Mouse (Mus musculus): Measurements from ENCODE around the gene Adck2. TPM values are rescaled to one million over a fixed set of nuclear protein-coding genes. Genes with fewer than 3 reads are reported as not detected.

Gene Adck2
- polyA plus RNA-seq, 1 experiment from 2014 or later: 24.6 TPM

DNA sequence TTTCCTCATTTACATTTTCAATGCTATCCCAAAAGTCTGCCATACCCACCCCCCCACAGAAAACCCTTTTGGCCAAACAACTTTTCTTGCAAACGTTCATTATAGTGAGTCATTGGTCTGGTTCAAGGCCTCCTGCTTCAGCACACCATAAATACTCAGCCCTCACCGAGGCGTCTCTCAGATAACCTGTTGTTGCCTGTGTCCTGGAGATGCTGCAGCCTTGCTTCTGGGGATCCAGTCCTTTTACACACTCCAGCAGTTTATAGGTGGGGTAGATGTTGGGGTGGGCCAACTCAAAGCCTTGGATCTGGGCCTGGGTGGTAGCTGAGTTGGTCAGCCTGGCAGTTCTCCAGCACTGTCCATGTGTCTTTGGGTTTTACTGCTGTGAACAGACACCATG lies 3.2 kb upstream of the Adck2 start:
- DNase-seq (ENCODE audit: low spot score): no peak
- no peak overlapping the region for H3K4me3 ChIP-seq (ENCODE audit: low read depth, low read length)
- WGBS: 53% methylated on average over 3 of the region's 3 CpGs
- H3K27me3 ChIP-seq (replicated peaks; ENCODE audit: insufficient read depth, low read length): no peaks in the 10 kb centered on the region
- H3K9ac ChIP-seq (replicated peaks; ENCODE audit: low read depth): no peak overlapping the region
- TF ChIP-seq CTCF (IDR thresholded peaks at IDR 0.05): no peak
- TF ChIP-seq EP300 (IDR thresholded peaks at IDR 0.05): no peak
- no peak for ATAC-seq
- no peaks in the 10 kb centered on the region for H3K36me3 ChIP-seq (ENCODE audit: insufficient read depth, low read length)
- H3K4me2 ChIP-seq (replicated peaks; ENCODE audit: low read depth, low read length): no peak overlapping the region
- H3K27ac ChIP-seq (ENCODE audit: low read length): no peak overlapping the region
- H3K9me3 ChIP-seq (ENCODE audit: low read length): no peaks in the 10 kb centered on the region
- peaks cover 6% of the 10 kb centered on the region; the same call in 1 of the 2 replicates for H3K4me1 ChIP-seq (ENCODE audit: insufficient read depth, low read depth, low read length)

DNA sequence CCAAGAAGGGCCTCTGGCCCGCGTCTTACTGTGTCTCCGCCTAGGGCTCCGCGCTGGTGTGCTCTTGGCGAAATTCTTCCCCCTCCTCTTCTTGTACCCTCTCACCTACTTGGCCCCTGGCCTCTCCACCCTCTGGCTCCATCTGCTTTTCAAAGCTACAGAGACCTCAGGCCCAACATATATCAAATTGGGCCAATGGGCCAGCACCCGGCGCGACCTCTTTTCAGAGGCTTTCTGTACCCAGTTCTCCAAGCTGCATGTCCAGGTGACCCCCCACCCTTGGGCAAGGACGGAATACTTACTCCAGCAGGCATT lies 839 bp downstream of the Adck2 start:
- DNase-seq (ENCODE audit: low spot score) (no peak), ATAC-seq (peak; percentile 14; the same call in 1 of the 2 replicates)
- no peaks in the 10 kb centered on the region for H3K27me3 ChIP-seq (replicated peaks; ENCODE audit: insufficient read depth, low read length)
- peak overlapping the region; percentile 90 for H3K27ac ChIP-seq (ENCODE audit: low read length)
- H3K4me3 ChIP-seq (ENCODE audit: low read depth, low read length): peak overlapping the region; percentile 66
- H3K9ac ChIP-seq (replicated peaks; ENCODE audit: low read depth): peak overlapping the region; percentile 62
- WGBS: 25% methylated on average over 10 of the region's 10 CpGs
- H3K4me1 ChIP-seq (ENCODE audit: insufficient read depth, low read depth, low read length): peaks cover 6% of the 10 kb centered on the region; the same call in 1 of the 2 replicates
- peak overlapping the region; percentile 87 for H3K4me2 ChIP-seq (replicated peaks; ENCODE audit: low read depth, low read length)
- no peaks in the 10 kb centered on the region for H3K9me3 ChIP-seq (ENCODE audit: low read length)
- H3K36me3 ChIP-seq (ENCODE audit: insufficient read depth, low read length): peaks cover 8% of the 10 kb centered on the region; the same call in 1 of the 2 replicates
- TF ChIP-seq EP300 (IDR thresholded peaks at IDR 0.05) (no peak), CTCF (IDR thresholded peaks at IDR 0.05) (no peak)

DNA sequence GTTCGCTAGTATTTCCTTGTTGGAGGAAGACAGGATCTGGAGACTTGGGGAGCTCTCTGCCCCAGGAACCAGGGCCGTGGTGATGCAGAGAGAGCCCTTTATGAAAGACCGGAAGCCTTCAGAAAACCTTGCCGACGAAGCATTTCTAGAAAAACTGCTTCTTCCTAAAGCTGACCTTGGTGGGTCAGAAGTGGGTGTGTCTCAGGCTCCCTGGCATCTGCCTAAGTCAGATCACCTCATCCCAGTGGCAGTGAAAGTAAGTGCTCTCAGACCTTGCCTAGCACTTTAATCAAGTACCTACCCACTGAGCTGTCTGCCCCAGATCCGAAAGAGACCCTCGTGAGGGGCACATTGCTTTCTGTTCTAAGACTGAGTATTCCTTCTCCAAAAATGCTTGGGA lies 1.3 kb downstream of the Adck2 start:
- Histone ChIP-seq H3K4me1 (ENCODE audit: insufficient read depth, low read depth, low read length) (peaks cover 6% of the 10 kb centered on the region; the same call in 1 of the 2 replicates), H3K4me3 (ENCODE audit: low read depth, low read length) (no peak overlapping the region), H3K9ac (replicated peaks; ENCODE audit: low read depth) (no peak overlapping the region), H3K4me2 (replicated peaks; ENCODE audit: low read depth, low read length) (peak overlapping the region; percentile 87), H3K36me3 (ENCODE audit: insufficient read depth, low read length) (peaks cover 8% of the 10 kb centered on the region; the same call in 1 of the 2 replicates), H3K27me3 (replicated peaks; ENCODE audit: insufficient read depth, low read length) (no peaks in the 10 kb centered on the region), H3K9me3 (ENCODE audit: low read length) (no peaks in the 10 kb centered on the region), H3K27ac (ENCODE audit: low read length) (no peak overlapping the region)
- ATAC-seq: no peak
- 65% methylated on average over 7 of the region's 7 CpGs for WGBS
- no peak for DNase-seq (ENCODE audit: low spot score)
- TF ChIP-seq EP300 (IDR thresholded peaks at IDR 0.05): no peak
- TF ChIP-seq CTCF (IDR thresholded peaks at IDR 0.05): no peak

DNA sequence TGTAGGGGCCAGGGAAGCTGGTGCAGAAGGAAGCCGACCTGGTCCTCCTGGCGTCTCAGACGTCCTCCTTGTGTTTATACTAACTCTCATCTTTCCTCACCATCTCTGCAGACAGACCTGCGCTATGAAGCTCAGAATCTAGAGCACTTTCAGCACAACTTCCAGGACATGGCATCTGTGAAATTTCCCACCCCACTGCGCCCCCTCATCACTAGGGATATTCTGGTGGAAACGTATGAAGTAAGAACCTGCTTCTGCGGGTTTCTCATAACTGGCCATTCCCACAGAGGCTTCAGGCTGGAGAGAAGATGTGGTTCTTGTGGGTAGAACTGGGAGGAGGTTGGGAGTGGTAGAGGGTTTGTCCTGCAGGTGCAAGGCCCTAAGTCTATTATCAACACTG lies 5.9 kb downstream of the Adck2 start:
- Histone ChIP-seq H3K4me2 (replicated peaks; ENCODE audit: low read depth, low read length) (no peak overlapping the region), H3K4me1 (ENCODE audit: insufficient read depth, low read depth, low read length) (peaks cover 3% of the 10 kb centered on the region; the same call in 1 of the 2 replicates), H3K27me3 (replicated peaks; ENCODE audit: insufficient read depth, low read length) (no peaks in the 10 kb centered on the region), H3K36me3 (ENCODE audit: insufficient read depth, low read length) (peaks cover 13% of the 10 kb centered on the region; the same call in 1 of the 2 replicates), H3K4me3 (ENCODE audit: low read depth, low read length) (no peak overlapping the region), H3K9ac (replicated peaks; ENCODE audit: low read depth) (no peak overlapping the region), H3K9me3 (ENCODE audit: low read length) (no peaks in the 10 kb centered on the region), H3K27ac (ENCODE audit: low read length) (no peak overlapping the region)
- ATAC-seq (no peak), DNase-seq (ENCODE audit: low spot score) (no peak)
- 79% methylated on average over 7 of the region's 7 CpGs for WGBS
- TF ChIP-seq EP300 (IDR thresholded peaks at IDR 0.05): no peak
- TF ChIP-seq CTCF (IDR thresholded peaks at IDR 0.05): no peak

DNA sequence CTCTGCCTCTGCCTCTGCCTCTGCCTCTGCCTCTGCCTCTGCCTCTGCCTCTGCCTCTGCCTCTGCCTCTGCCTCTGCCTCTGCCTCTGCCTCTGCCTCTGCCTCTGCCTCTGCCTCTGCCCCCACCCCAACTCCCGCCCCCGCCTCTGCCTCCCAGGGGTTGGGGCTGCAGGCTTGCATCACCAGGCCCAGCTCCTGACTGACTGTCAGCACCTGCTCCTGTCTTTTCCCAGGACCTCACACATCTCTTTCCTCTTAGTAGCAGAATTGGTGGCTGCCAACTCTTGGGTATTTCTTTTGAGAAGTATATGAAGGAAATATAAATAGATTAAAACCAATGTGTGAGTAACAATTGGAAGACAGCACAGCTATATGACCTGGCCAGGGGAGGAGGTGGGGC lies 6.9 kb downstream of the Adck2 start:
- peaks cover 17% of the 10 kb centered on the region; the same call in 1 of the 2 replicates for H3K36me3 ChIP-seq (ENCODE audit: insufficient read depth, low read length)

DNA sequence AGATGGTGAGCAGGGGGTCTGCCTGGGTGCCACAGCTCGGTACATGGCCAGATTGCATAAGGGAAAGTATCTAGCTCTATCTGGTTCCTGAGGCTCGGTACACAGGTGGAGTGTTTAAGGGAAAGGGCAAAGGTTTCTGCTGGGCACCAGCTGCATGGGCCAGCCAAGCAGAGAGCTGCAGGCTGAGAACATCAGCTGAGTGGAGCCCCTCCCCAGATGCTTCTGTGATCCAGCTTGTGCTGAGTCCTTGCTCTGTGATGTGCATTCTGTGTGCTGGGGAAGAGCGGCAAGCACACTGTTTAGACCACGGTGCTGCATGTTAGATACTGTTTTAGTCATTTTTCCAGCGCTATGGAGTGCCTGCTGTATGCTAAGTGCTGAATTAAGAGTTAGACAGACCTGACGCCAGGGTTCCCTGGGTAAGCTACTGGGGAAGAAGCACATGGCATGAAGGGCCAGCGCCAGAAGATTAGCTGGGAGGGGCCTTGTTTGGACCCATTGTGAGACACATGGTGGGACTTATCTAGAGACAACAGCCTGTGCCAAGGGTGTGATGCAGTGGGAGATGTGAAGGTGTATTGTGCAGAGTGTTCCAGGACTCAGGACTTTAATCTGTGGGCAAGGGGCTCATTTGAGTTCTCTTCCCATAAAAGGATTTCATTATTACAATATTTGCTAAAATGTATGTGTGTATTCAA lies 7.6 kb downstream of the Adck2 start:
- Histone ChIP-seq H3K4me3 (ENCODE audit: low read depth, low read length) (no peak overlapping the region), H3K27ac (ENCODE audit: low read length) (no peak overlapping the region), H3K27me3 (replicated peaks; ENCODE audit: insufficient read depth, low read length) (no peaks in the 10 kb centered on the region), H3K4me2 (replicated peaks; ENCODE audit: low read depth, low read length) (no peak overlapping the region), H3K9me3 (ENCODE audit: low read length) (no peaks in the 10 kb centered on the region), H3K36me3 (ENCODE audit: insufficient read depth, low read length) (peaks cover 24% of the 10 kb centered on the region; the same call in 1 of the 2 replicates), H3K4me1 (ENCODE audit: insufficient read depth, low read depth, low read length) (no peaks in the 10 kb centered on the region), H3K9ac (replicated peaks; ENCODE audit: low read depth) (no peak overlapping the region)
- TF ChIP-seq CTCF (IDR thresholded peaks at IDR 0.05) (no peak), EP300 (IDR thresholded peaks at IDR 0.05) (no peak)
- WGBS: 84% methylated on average over 7 of the region's 7 CpGs
- DNase-seq (ENCODE audit: low spot score) (no peak), ATAC-seq (no peak)

More for the DNA sequence above, 6.9 kb downstream of the Adck2 start:
- TF ChIP-seq EP300 (IDR thresholded peaks at IDR 0.05) (no peak), CTCF (IDR thresholded peaks at IDR 0.05) (no peak)
- Histone ChIP-seq H3K4me3 (ENCODE audit: low read depth, low read length) (no peak overlapping the region), H3K27me3 (replicated peaks; ENCODE audit: insufficient read depth, low read length) (no peaks in the 10 kb centered on the region), H3K4me1 (ENCODE audit: insufficient read depth, low read depth, low read length) (no peaks in the 10 kb centered on the region), H3K4me2 (replicated peaks; ENCODE audit: low read depth, low read length) (no peak overlapping the region), H3K9me3 (ENCODE audit: low read length) (no peaks in the 10 kb centered on the region), H3K27ac (ENCODE audit: low read length) (no peak overlapping the region), H3K9ac (replicated peaks; ENCODE audit: low read depth) (no peak overlapping the region)
- WGBS: 71% methylated on average over 2 of the region's 2 CpGs
- ATAC-seq (no peak), DNase-seq (ENCODE audit: low spot score) (no peak)

Data from lung, postnatal 0 days (tissue).